Comparison of ENCODE assay signal across 24 mouse cellular contexts in the genomic region with DNA sequence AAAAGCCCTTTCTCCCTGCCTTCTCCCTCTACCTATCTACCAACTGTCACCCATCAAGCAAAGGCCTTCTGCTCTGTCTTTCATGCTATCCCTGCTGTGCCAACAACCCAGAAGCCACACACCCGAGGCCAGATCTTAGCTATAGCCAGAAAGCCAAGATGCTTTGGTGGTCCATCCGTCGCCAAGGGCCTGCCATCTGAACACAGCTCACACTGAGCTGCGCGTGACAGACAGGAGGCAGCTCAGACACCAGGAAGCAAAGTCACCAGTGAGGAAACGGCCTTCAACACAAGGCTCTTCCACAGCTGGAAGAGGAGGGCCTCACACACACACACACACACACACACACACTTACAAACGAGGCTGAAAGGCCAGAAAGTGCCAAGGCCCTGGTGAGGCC. TPM values are rescaled to one million over a fixed set of nuclear protein-coding genes. Genes with fewer than 3 reads are reported as not detected.
A peak's percentile ranks its signal among the peaks of the same experiment; 100 is the strongest.
DNase-seq lines count a peak whose midpoint lies in the region; ATAC-seq and TF ChIP-seq lines count a peak whose summit lies in the region.
"Had no signal": no experiment of that assay in that cellular context is flagged by ENCODE, and none has a peak within 500 bp of the region (broad histone marks: within the 10 kb centered on the region; RNA-seq: fewer than 3 reads in every experiment).

No protein-coding gene starts in this region.

- 0 out of 2 replicates have a peak, but pooled peaks cover 2% of the 10 kb centered on the region for H3K36me3 ChIP-seq in forebrain, embryonic 14.5 days (ENCODE audit: control insufficient read depth, insufficient read depth, low read length)
- H3K36me3 ChIP-seq in forebrain, embryonic 10.5 days (replicated peaks) = no peaks in the 10 kb centered on the region
- H3K36me3 ChIP-seq in hindbrain, embryonic 13.5 days = peaks cover 20% of the 10 kb centered on the region
- no peaks in the 10 kb centered on the region for H3K36me3 ChIP-seq in hindbrain, embryonic 12.5 days
- peaks cover 10% of the 10 kb centered on the region for H3K36me3 ChIP-seq in midbrain, postnatal 0 days (ENCODE audit: insufficient read depth, low read length)
- 0 out of 2 replicates have a peak, but pooled peaks cover 5% of the 10 kb centered on the region for H3K36me3 ChIP-seq in midbrain, embryonic 16.5 days (ENCODE audit: control insufficient read depth, insufficient read depth, low read length)
- H3K36me3 ChIP-seq: embryonic facial prominence, embryonic 12.5 days; G1E; heart, embryonic 13.5 days had no signal

- no peak overlapping the region for H3K4me3 ChIP-seq in forebrain, embryonic 14.5 days (ENCODE audit: low read depth, low read length)
- H3K4me3 ChIP-seq in forebrain, embryonic 10.5 days = no peak overlapping the region
- no peak overlapping the region for H3K4me3 ChIP-seq in hindbrain, embryonic 13.5 days
- H3K4me3 ChIP-seq in hindbrain, embryonic 12.5 days = no peak overlapping the region
- H3K4me3 ChIP-seq in midbrain, postnatal 0 days (ENCODE audit: low read depth, low read length) = no peak overlapping the region
- no peak overlapping the region for H3K4me3 ChIP-seq in midbrain, embryonic 16.5 days (ENCODE audit: low read depth, low read length)
- H3K4me3 ChIP-seq: embryonic facial prominence, embryonic 12.5 days; heart, embryonic 13.5 days had no signal

- ATAC-seq in forebrain, embryonic 14.5 days = peak; percentile 12; the same call in 1 of the 2 replicates
- ATAC-seq in hindbrain, embryonic 13.5 days (ENCODE audit: low FRiP score) = no peak
- no peak for ATAC-seq in hindbrain, embryonic 12.5 days (ENCODE audit: low FRiP score)
- no peak for ATAC-seq in midbrain, postnatal 0 days (ENCODE audit: low FRiP score)
- ATAC-seq in midbrain, embryonic 16.5 days = no peak
- ATAC-seq: CD4-positive, CD25-positive, alpha-beta regulatory T cell, adult 4 months; intestine, embryonic 16.5 days had no signal

- H3K4me2 ChIP-seq in forebrain, embryonic 14.5 days (ENCODE audit: low read length) = no peak overlapping the region
- H3K4me2 ChIP-seq in hindbrain, embryonic 13.5 days = no peak overlapping the region
- no peak overlapping the region for H3K4me2 ChIP-seq in hindbrain, embryonic 12.5 days (replicated peaks)
- no peak overlapping the region for H3K4me2 ChIP-seq in midbrain, postnatal 0 days (ENCODE audit: low read depth, low read length, poor library complexity, severe bottlenecking)
- H3K4me2 ChIP-seq in midbrain, embryonic 16.5 days (ENCODE audit: low read length) = no peak overlapping the region
- H3K4me2 ChIP-seq: embryonic facial prominence, embryonic 12.5 days; heart, embryonic 13.5 days had no signal

- 60% methylated on average over 7 of the region's 7 CpGs for WGBS in forebrain, embryonic 14.5 days
- WGBS in forebrain, embryonic 10.5 days = 78% methylated on average over 7 of the region's 7 CpGs
- WGBS in hindbrain, embryonic 13.5 days = 68% methylated on average over 7 of the region's 7 CpGs
- WGBS in hindbrain, embryonic 12.5 days = 66% methylated on average over 7 of the region's 7 CpGs
- WGBS in midbrain, postnatal 0 days = 65% methylated on average over 7 of the region's 7 CpGs
- 71% methylated on average over 7 of the region's 7 CpGs for WGBS in midbrain, embryonic 16.5 days

- peak overlapping the region; percentile 39; the same call in 1 of the 2 replicates for H3K27ac ChIP-seq in forebrain, embryonic 14.5 days (ENCODE audit: low read depth, low read length)
- no peak overlapping the region for H3K27ac ChIP-seq in forebrain, embryonic 10.5 days
- 0 out of 2 replicates have a peak overlapping the region, but pooled peaks have one; percentile 30 for H3K27ac ChIP-seq in hindbrain, embryonic 13.5 days
- no peak overlapping the region for H3K27ac ChIP-seq in hindbrain, embryonic 12.5 days
- H3K27ac ChIP-seq in midbrain, postnatal 0 days (ENCODE audit: low read depth, low read length) = no peak overlapping the region
- no peak overlapping the region for H3K27ac ChIP-seq in midbrain, embryonic 16.5 days (ENCODE audit: low read length)
- H3K27ac ChIP-seq: embryonic facial prominence, embryonic 12.5 days; heart, embryonic 13.5 days had no signal

- DNase-seq in cerebellum, adult 9-11 months = peak; percentile 41
- no peak for DNase-seq in cerebellum, adult 11 months
- peak; percentile 45 for DNase-seq in forebrain, embryonic 14.5 days (ENCODE audit: low spot score)
- DNase-seq in forebrain, embryonic 10.5 days (ENCODE audit: extremely low spot score, low spot score) = no peak
- peak; percentile 42 for DNase-seq in midbrain, postnatal 0 days (ENCODE audit: low spot score)
- DNase-seq: adrenal gland, adult 8-10 months; B cell, adult 2 months; cerebellum, adult 8-10 months; gastrocnemius, postnatal 36 days; heart, adult 11 months; heart, postnatal 36 days; kidney, adult 2 months had no signal

- H3K27me3 ChIP-seq in forebrain, embryonic 14.5 days (replicated peaks; ENCODE audit: control insufficient read depth, insufficient read depth, low read length) = no peaks in the 10 kb centered on the region
- no peaks in the 10 kb centered on the region for H3K27me3 ChIP-seq in forebrain, embryonic 10.5 days (ENCODE audit: poor library complexity, severe bottlenecking)
- no peaks in the 10 kb centered on the region for H3K27me3 ChIP-seq in hindbrain, embryonic 13.5 days
- H3K27me3 ChIP-seq in hindbrain, embryonic 12.5 days = no peaks in the 10 kb centered on the region
- no peaks in the 10 kb centered on the region; the same call in 1 of the 2 replicates for H3K27me3 ChIP-seq in midbrain, postnatal 0 days (ENCODE audit: insufficient read depth, low read length)
- H3K27me3 ChIP-seq in midbrain, embryonic 16.5 days (ENCODE audit: control insufficient read depth, insufficient read depth, low read depth, low read length) = no peaks in the 10 kb centered on the region
- H3K27me3 ChIP-seq: embryonic facial prominence, embryonic 12.5 days had no signal

- no peaks in the 10 kb centered on the region for H3K9me3 ChIP-seq in forebrain, embryonic 14.5 days (replicated peaks; ENCODE audit: control insufficient read depth, low read length)
- no peaks in the 10 kb centered on the region for H3K9me3 ChIP-seq in forebrain, embryonic 10.5 days
- no peaks in the 10 kb centered on the region for H3K9me3 ChIP-seq in hindbrain, embryonic 13.5 days
- no peaks in the 10 kb centered on the region for H3K9me3 ChIP-seq in hindbrain, embryonic 12.5 days (replicated peaks)
- no peaks in the 10 kb centered on the region for H3K9me3 ChIP-seq in midbrain, postnatal 0 days (ENCODE audit: low read length)
- H3K9me3 ChIP-seq in midbrain, embryonic 16.5 days (replicated peaks; ENCODE audit: control insufficient read depth, low read length, poor library complexity, severe bottlenecking) = no peaks in the 10 kb centered on the region
- H3K9me3 ChIP-seq: embryonic facial prominence, embryonic 12.5 days; heart, embryonic 13.5 days had no signal

- no peaks in the 10 kb centered on the region; the same call in 1 of the 2 replicates for H3K4me1 ChIP-seq in forebrain, embryonic 14.5 days (ENCODE audit: control insufficient read depth, insufficient read depth, low read length)
- H3K4me1 ChIP-seq in forebrain, embryonic 10.5 days = no peaks in the 10 kb centered on the region; the same call in 1 of the 2 replicates
- peaks cover 6% of the 10 kb centered on the region for H3K4me1 ChIP-seq in hindbrain, embryonic 13.5 days (replicated peaks)
- H3K4me1 ChIP-seq in hindbrain, embryonic 12.5 days = no peaks in the 10 kb centered on the region
- H3K4me1 ChIP-seq in midbrain, postnatal 0 days (ENCODE audit: insufficient read depth, low read length) = 0 out of 2 replicates have a peak, but pooled peaks cover 3% of the 10 kb centered on the region
- no peaks in the 10 kb centered on the region for H3K4me1 ChIP-seq in midbrain, embryonic 16.5 days (ENCODE audit: control insufficient read depth, insufficient read depth, low read length)
- H3K4me1 ChIP-seq: embryonic facial prominence, embryonic 12.5 days; heart, embryonic 13.5 days had no signal

- TF ChIP-seq CTCF in midbrain, postnatal 0 days (IDR thresholded peaks at IDR 0.05) = no peak

- H3K9ac ChIP-seq in forebrain, embryonic 14.5 days (ENCODE audit: low read length) = no peak overlapping the region
- no peak overlapping the region for H3K9ac ChIP-seq in hindbrain, embryonic 13.5 days
- no peak overlapping the region for H3K9ac ChIP-seq in hindbrain, embryonic 12.5 days
- H3K9ac ChIP-seq in midbrain, postnatal 0 days (replicated peaks; ENCODE audit: low read length, poor library complexity, severe bottlenecking) = no peak overlapping the region
- H3K9ac ChIP-seq in midbrain, embryonic 16.5 days (ENCODE audit: low read depth, low read length) = no peak overlapping the region
- H3K9ac ChIP-seq: embryonic facial prominence, embryonic 12.5 days; heart, embryonic 13.5 days had no signal

RNA-seq across cellular contexts. Expression of a gene that starts 10.6 kb away (rescaled TPM):
- polyA plus RNA-seq in forebrain, embryonic 14.5 days (2014; fragmentation: Nextera tagmentation; extraction: Ambion mirVana) = 40.4 and 51.4 TPM in 2 replicates
- 9.3 and 10.6 TPM in 2 replicates for polyA plus RNA-seq in forebrain, embryonic 10.5 days (2016; fragmentation: Nextera tagmentation; extraction: Ambion mirVana)
- 73.2 and 73.7 TPM in 2 replicates for polyA plus RNA-seq in hindbrain, embryonic 13.5 days (2015; fragmentation: Nextera tagmentation; extraction: Ambion mirVana)
- 29.1 and 29.2 TPM in 2 replicates for polyA plus RNA-seq in hindbrain, embryonic 12.5 days (2016; fragmentation: Nextera tagmentation; extraction: Ambion mirVana)
- total RNA-seq in midbrain, postnatal 0 days (2014; rRNA removed) = 197 and 208 TPM in 2 replicates
- 139 and 150 TPM in 2 replicates for polyA plus RNA-seq in midbrain, postnatal 0 days (2015; fragmentation: Nextera tagmentation; extraction: Ambion mirVana)
- polyA plus RNA-seq in midbrain, embryonic 16.5 days (2015; fragmentation: Nextera tagmentation; extraction: Ambion mirVana) = 100.0 and 114 TPM in 2 replicates
- total RNA-seq: G1E; gastrocnemius, postnatal 36 days had no signal
- polyA plus RNA-seq: CD4-positive, CD25-positive, alpha-beta regulatory T cell, adult 4 months; G1E had no signal

RNA-seq across cellular contexts. Expression of a gene that starts 28.1 kb away (rescaled TPM):
- not detected in 2 replicates for polyA plus RNA-seq in forebrain, embryonic 14.5 days (2014; fragmentation: Nextera tagmentation; extraction: Ambion mirVana)
- polyA plus RNA-seq in forebrain, embryonic 10.5 days (2016; fragmentation: Nextera tagmentation; extraction: Ambion mirVana) = not detected in 2 replicates
- not detected in 2 replicates for polyA plus RNA-seq in hindbrain, embryonic 13.5 days (2015; fragmentation: Nextera tagmentation; extraction: Ambion mirVana)
- not detected in 2 replicates for polyA plus RNA-seq in hindbrain, embryonic 12.5 days (2016; fragmentation: Nextera tagmentation; extraction: Ambion mirVana)
- not detected in 2 replicates for total RNA-seq in midbrain, postnatal 0 days (2014; rRNA removed)
- polyA plus RNA-seq in midbrain, postnatal 0 days (2015; fragmentation: Nextera tagmentation; extraction: Ambion mirVana) = not detected in 2 replicates
- polyA plus RNA-seq in midbrain, embryonic 16.5 days (2015; fragmentation: Nextera tagmentation; extraction: Ambion mirVana) = not detected in 2 replicates
- total RNA-seq: adrenal gland, postnatal 4 days; G1E; gastrocnemius, postnatal 36 days; heart, postnatal 36 days had no signal
- polyA plus RNA-seq: CD4-positive, CD25-positive, alpha-beta regulatory T cell, adult 4 months; cortical plate, adult 2 months; embryonic facial prominence, embryonic 12.5 days; G1E; heart, embryonic 13.5 days; heart, postnatal 0 days; hindbrain, embryonic 11.5 days; intestine, embryonic 16.5 days had no signal

RNA-seq across cellular contexts. Expression of a gene that starts 29.7 kb away (rescaled TPM):
- polyA plus RNA-seq in forebrain, embryonic 14.5 days (2014; fragmentation: Nextera tagmentation; extraction: Ambion mirVana) = 2.1 and 3.0 TPM in 2 replicates
- polyA plus RNA-seq in forebrain, embryonic 10.5 days (2016; fragmentation: Nextera tagmentation; extraction: Ambion mirVana) = 0.19 and 0.23 TPM in 2 replicates
- 0.27 and 0.31 TPM in 2 replicates for polyA plus RNA-seq in hindbrain, embryonic 13.5 days (2015; fragmentation: Nextera tagmentation; extraction: Ambion mirVana)
- polyA plus RNA-seq in hindbrain, embryonic 12.5 days (2016; fragmentation: Nextera tagmentation; extraction: Ambion mirVana) = 0.12 and 0.46 TPM in 2 replicates
- total RNA-seq in midbrain, postnatal 0 days (2014; rRNA removed) = 1.3 and 3.9 TPM in 2 replicates
- 0.55 and 1.5 TPM in 2 replicates for polyA plus RNA-seq in midbrain, postnatal 0 days (2015; fragmentation: Nextera tagmentation; extraction: Ambion mirVana)
- 0.65 and 1.5 TPM in 2 replicates for polyA plus RNA-seq in midbrain, embryonic 16.5 days (2015; fragmentation: Nextera tagmentation; extraction: Ambion mirVana)
- total RNA-seq: G1E; heart, postnatal 36 days had no signal
- polyA plus RNA-seq: CD4-positive, CD25-positive, alpha-beta regulatory T cell, adult 4 months; G1E; heart, embryonic 13.5 days; heart, postnatal 0 days had no signal

Comparison
In these comparisons a context has a peak if more than half of its experiments do, and no peak if none do; other contexts are left out.
1. DNase-seq: peak in cerebellum, adult 9-11 months (single experiment), forebrain, embryonic 14.5 days (single experiment) and midbrain, postnatal 0 days (single experiment); none in cerebellum, adult 11 months (single experiment) and forebrain, embryonic 10.5 days (single experiment).
2. H3K27ac ChIP-seq: peak in forebrain, embryonic 14.5 days (single experiment) and hindbrain, embryonic 13.5 days (single experiment); none in forebrain, embryonic 10.5 days (single experiment), hindbrain, embryonic 12.5 days (single experiment), midbrain, postnatal 0 days (single experiment) and midbrain, embryonic 16.5 days (single experiment).